Mouse (Mus musculus) B cell, adult 67 days (primary cell): ENCODE results near the gene Mms22l. TPM values are rescaled to one million over a fixed set of nuclear protein-coding genes. Genes with fewer than 3 reads are reported as not detected.

Experiments
- total RNA-seq, 2 experiments: library from RNA; stranded (reverse); gene quantifications; 4 replicates each; pipeline ENCODE4 v1.2.4; 2023

The Mms22l gene
- 10 to 100 TPM; 10.4 to 11.7 TPM for total RNA-seq

GRCm38 (mm10) chr4:24496116-24496952 is at the start of gene Mms22l:
Gene Mms22l, plus strand, starts transcription at chr4:24496451.

